Mouse (Mus musculus) embryonic facial prominence, embryonic 15.5 days (tissue): ENCODE measurements around the gene Kcnk7. TPM values are rescaled to one million over a fixed set of nuclear protein-coding genes. Genes with fewer than 3 reads are reported as not detected.
A peak's percentile ranks its signal among the peaks of the same experiment; 100 is the strongest.

ENCODE experiments used
- ATAC-seq: fragments of 200-750 bp; cut with Nextera tagmentation; 2 replicates; pipeline ENCODE4 v1.8.0; 2017; ENCODE audit warnings: low read depth, moderate TSS enrichment; ENCODE audit not compliant: insufficient number of reproducible peaks, low FRiP score, low TSS enrichment
- H3K27ac ChIP-seq: fragments of 300-500 bp; sonication (generic); replicated peaks from 2 replicates; pipeline ENCODE4 v1.5.1; 2015; ENCODE audit warnings: mild to moderate bottlenecking, inconsistent platforms
- H3K27me3 ChIP-seq: fragments of 300-500 bp; sonication (generic); 2 replicates; pipeline ENCODE4 v1.6.1; 2015; ENCODE audit warnings: inconsistent platforms
- H3K36me3 ChIP-seq: fragments of 300-500 bp; sonication (generic); 2 replicates; pipeline ENCODE4 v1.6.1; 2015; ENCODE audit warnings: mild to moderate bottlenecking, inconsistent platforms
- H3K4me1 ChIP-seq: fragments of 300-500 bp; sonication (generic); 2 replicates; pipeline ENCODE4 v1.6.1; 2015; ENCODE audit warnings: inconsistent platforms
- H3K4me2 ChIP-seq: fragments of 300-500 bp; sonication (generic); replicated peaks from 2 replicates; pipeline ENCODE4 v1.6.1; 2015; ENCODE audit warnings: mild to moderate bottlenecking, inconsistent platforms
- H3K4me3 ChIP-seq: fragments of 300-500 bp; sonication (generic); replicated peaks from 2 replicates; pipeline ENCODE4 v1.5.1; 2015; ENCODE audit warnings: mild to moderate bottlenecking, inconsistent platforms
- H3K9ac ChIP-seq: fragments of 300-500 bp; sonication (generic); 2 replicates; pipeline ENCODE4 v1.6.1; 2015; ENCODE audit warnings: inconsistent platforms
- H3K9me3 ChIP-seq: fragments of 300-500 bp; sonication (generic); replicated peaks from 2 replicates; pipeline ENCODE4 v1.6.1; 2016; ENCODE audit warnings: inconsistent platforms
- WGBS: fragments of 180-500 bp; shearing (Covaris S2); methylation state at CpG from one replicate; pipeline ENCODE4 v1.1.7; 2015; 5-methylcytosine and 5-hydroxymethylcytosine counted together
- polyA plus RNA-seq: library from polyadenylated mRNA; unstranded; fragments of >200 nt; fragmentation: Nextera tagmentation; extraction: Ambion mirVana; gene quantifications from 2 replicates; pipeline ENCODE4 v1.2.1, GENCODE M21; 2015

The Kcnk7 gene
- polyA plus RNA-seq, 1 experiment from 2014 or later: 3.8 TPM

DNA sequence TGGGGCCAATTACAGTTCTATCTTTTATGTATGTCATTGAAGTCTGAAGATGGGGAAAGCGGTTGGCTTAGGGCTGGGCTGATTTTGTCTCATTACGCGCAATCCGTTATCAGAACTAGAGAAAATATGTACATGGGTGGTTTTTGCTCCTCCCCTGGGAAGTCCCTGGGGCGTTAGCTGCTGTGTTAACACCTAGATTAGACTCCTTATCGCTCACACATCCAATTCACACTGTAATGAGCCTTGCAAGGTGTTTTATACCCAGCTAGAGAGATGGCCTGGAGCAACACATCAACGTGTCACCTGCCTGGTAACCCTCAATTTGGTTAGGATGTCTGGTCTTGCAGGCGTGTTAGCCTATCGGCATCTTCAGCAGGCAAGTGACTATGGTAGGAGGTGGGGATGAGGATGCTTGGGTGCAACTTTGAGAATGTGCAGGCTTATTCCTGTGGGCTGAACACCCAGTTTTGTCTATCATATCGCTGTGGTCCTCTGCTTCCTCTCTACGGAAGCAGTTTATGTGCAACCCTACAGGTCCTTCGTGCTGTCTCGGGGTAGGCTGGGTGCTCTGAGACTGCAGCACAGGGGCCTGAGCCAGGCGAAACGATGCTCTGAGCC, 22.9 kb downstream of the Kcnk7 start:
- H3K27ac ChIP-seq: peak overlapping the region; percentile 91
- H3K9ac ChIP-seq: peak overlapping the region; percentile 18; the same call in 1 of the 2 replicates
- H3K27me3 ChIP-seq: no peaks in the 10 kb centered on the region
- no peaks in the 10 kb centered on the region for H3K9me3 ChIP-seq
- peak overlapping the region; percentile 72 for H3K4me3 ChIP-seq
- WGBS: 67% methylated on average over 15 of the region's 15 CpGs
- peaks cover 73% of the 10 kb centered on the region for H3K4me1 ChIP-seq
- peak overlapping the region; percentile 96 for H3K4me2 ChIP-seq
- no peak for ATAC-seq
- H3K36me3 ChIP-seq: peaks cover 20% of the 10 kb centered on the region; the same call in 1 of the 2 replicates

DNA sequence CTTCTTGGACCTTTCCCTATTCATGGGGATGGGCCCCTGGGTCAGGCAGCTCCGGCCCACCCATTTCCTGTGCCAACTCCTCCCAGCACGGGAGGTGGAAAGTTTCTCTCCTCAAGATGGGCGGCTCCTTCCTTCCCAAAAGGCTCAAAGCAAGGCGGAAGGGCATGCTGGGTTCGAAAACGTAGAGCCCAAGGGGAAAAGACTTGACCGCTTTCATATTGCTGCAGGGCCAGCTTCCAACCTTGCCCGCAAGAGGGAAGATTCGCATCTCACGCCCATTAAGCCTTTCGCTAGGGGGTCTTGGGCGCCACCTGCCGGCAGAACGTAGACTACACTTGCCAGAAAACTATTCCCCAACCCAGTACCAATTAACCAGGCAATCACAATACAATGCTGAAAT, 23.5 kb downstream of the Kcnk7 start:
- 3% methylated on average over 14 of the region's 14 CpGs for WGBS
- Histone ChIP-seq H3K9me3 (no peaks in the 10 kb centered on the region), H3K27ac (peak overlapping the region; percentile 91), H3K36me3 (peaks cover 13% of the 10 kb centered on the region; the same call in 1 of the 2 replicates), H3K4me3 (peak overlapping the region; percentile 72), H3K27me3 (no peaks in the 10 kb centered on the region), H3K9ac (peak overlapping the region; percentile 96), H3K4me1 (peaks cover 73% of the 10 kb centered on the region), H3K4me2 (peak overlapping the region; percentile 96)
- no peak for ATAC-seq

DNA sequence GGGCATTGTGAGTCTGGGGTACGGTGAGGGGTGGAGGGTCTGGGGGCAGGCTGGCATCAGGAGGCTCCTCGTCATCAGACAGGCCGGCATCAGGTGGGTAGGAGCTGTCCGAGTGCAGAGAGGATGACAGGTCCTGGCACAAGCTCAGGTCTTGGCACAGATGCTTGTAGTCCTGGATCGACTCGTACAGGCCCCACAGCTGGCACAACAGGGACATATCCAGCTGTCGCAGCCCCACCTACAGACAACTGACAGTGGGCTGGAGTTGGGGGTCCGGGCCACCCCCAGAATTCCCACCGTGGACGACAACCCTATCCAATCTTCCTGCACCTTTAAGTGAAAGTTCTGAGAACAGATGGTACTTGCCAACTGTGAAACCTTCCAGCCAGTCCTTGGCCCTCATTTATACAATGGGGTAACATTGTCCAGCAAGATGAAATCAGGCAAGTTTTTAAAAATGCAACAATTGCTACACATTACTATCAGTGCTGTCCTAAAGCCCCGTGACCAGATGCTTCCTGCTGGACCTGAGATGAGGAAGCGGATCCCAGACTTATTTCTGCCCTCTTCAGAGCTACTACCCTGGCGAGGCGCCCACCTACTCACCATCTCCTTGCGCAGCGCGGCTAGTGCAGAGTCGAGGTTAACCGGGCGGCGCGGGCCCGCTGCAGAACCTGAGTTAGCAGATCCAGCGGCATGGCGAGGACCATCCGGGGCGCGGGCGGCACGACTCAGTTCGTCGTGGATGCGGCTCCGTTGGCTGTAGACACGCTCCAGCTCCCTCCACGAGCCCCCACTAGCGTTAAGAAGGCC, 24.7 kb downstream of the Kcnk7 start:
- peak overlapping the region; percentile 72 for H3K4me3 ChIP-seq
- H3K36me3 ChIP-seq: 0 out of 2 replicates have a peak, but pooled peaks cover 5% of the 10 kb centered on the region
- peak overlapping the region; percentile 96 for H3K4me2 ChIP-seq
- peaks cover 72% of the 10 kb centered on the region for H3K4me1 ChIP-seq
- H3K27me3 ChIP-seq: no peaks in the 10 kb centered on the region
- peak overlapping the region; percentile 91 for H3K27ac ChIP-seq
- H3K9ac ChIP-seq: peak overlapping the region; percentile 96
- no peaks in the 10 kb centered on the region for H3K9me3 ChIP-seq
- WGBS: 4% methylated on average over 37 of the region's 37 CpGs
- peak; percentile 11; the same call in 1 of the 2 replicates for ATAC-seq

DNA sequence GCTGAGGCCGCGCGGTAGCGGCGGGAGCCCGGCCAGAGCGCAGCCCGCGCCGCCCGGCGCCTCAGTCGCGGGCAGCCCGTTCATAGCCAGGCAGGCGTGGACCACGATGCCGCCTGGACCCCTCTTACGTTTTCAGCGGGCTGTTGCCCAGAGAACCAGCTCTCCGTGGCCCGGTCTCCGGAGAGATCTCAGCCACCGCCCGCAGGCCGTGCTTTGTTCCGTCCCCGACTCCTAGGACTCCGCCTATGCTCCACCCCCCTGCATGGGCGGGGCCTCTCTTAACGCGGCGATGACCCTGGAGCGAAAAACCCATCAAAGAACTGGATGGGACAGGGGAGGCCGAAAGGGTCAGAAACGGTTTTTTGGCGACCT, 25.3 kb downstream of the Kcnk7 start, which contains the start of gene Fam89b:
Gene Fam89b (minus strand): TSS at position 210 of the 372 bp plus-strand sequence.
- ATAC-seq: peak; percentile 81
- peak within 1 kb of the TSS; percentile 80 for H3K4me3 ChIP-seq
- H3K4me1 ChIP-seq: peaks cover 66% of the 10 kb centered on the region
- H3K27ac ChIP-seq: peak within 1 kb of the TSS; percentile 91
- H3K4me2 ChIP-seq: peak within 1 kb of the TSS; percentile 96
- H3K36me3 ChIP-seq: 0 out of 2 replicates have a peak, but pooled peaks cover 2% of the 10 kb centered on the region
- H3K27me3 ChIP-seq: no peaks in the 10 kb centered on the region
- peak within 1 kb of the TSS; percentile 96 for H3K9ac ChIP-seq
- under 1% methylated on average over 37 of the region's 37 CpGs for WGBS
- no peaks in the 10 kb centered on the region for H3K9me3 ChIP-seq

DNA sequence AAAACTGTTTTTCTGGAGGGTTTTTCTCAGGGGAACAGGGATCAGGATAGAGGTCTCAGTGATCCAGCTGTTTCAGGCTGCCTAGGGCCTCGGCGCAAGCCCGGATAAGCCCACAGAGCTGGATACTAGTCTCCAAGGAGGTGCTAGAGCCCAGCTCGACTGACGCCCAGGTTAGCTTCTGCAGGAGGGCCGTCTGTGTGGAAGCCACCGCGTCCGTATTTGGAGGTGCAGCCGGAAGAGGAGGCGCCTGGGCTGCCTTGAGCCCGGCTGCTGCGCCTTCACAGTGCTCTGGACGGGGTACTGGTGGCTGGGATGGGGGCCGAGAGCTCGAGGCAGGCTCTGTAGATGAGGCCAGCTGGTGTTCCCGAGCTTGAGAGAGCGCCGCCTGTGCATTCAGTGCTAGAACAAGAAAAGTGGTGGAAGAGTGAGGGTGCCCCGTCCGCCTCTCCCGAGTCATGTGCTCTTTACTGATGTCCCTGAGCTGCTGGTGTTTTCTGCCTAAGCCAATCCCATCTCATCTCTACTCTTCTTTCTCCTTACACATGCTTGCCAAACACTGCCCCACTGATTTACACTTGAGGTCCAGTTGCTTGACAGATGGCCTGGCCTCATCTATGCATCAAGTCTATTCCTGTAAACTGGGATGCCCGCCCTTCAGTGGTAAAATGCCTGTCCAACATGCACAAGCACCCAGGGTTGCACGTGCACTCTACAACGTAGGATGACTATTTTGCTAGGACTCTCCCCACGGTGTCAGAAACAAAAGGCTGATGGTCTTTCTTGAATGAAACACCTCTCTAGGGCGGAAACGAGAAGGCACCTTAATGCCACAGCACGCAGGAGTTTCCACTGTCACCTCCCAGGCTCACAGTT, 26.4 kb downstream of the Kcnk7 start:
- H3K4me1 ChIP-seq: peaks cover 55% of the 10 kb centered on the region

DNA sequence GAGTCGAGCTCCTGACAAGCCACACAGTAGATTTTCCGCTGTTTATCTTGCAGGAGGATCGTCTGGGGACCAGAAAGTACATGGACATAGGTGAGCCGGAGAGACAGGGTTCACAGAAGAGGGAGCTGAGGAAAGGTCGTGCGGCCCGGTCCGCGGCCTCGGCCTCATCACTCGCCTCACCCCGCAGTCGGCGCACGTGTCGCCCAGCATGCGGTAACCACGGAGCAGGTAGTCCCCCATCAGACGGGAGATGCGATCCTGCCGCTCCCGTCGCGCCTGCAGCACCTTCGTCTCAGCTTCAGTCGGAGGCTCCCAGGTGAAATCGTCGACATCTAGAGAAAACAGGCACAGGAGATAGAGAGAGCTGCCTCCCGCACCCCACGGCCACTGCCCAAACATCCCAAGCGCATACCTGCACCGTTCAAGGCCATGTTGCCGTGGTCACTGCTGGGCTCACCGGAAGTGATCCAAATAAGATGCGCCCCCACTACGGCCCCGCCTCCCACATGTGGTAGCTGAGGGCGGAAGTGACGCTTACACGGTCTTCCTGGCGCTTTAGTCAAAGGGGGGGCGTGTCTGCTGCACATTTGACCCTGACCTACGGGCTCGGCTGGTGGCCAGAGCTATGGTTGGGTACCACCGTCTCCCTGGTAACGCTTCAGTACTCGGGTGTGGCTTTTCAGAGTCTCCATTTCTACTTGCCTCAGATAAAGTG, 27.3 kb downstream of the Kcnk7 start:
- Histone ChIP-seq H3K36me3 (0 out of 2 replicates have a peak, but pooled peaks cover 2% of the 10 kb centered on the region), H3K4me3 (peak overlapping the region; percentile 80), H3K4me2 (peak overlapping the region; percentile 96), H3K4me1 (peaks cover 46% of the 10 kb centered on the region), H3K27ac (no peak overlapping the region), H3K9me3 (no peaks in the 10 kb centered on the region), H3K27me3 (peaks cover 8% of the 10 kb centered on the region), H3K9ac (peak overlapping the region; percentile 79)
- ATAC-seq: peak; percentile 82
- 1% methylated on average over 47 of the region's 47 CpGs for WGBS

More for the DNA sequence above, 26.4 kb downstream of the Kcnk7 start:
- ATAC-seq: no peak
- Histone ChIP-seq H3K27ac (no peak overlapping the region), H3K4me3 (peak overlapping the region; percentile 80), H3K9me3 (no peaks in the 10 kb centered on the region), H3K4me2 (peak overlapping the region; percentile 96), H3K27me3 (peaks cover 3% of the 10 kb centered on the region; the same call in 1 of the 2 replicates), H3K9ac (peak overlapping the region; percentile 79), H3K36me3 (0 out of 2 replicates have a peak, but pooled peaks cover 2% of the 10 kb centered on the region)
- 74% methylated on average over 29 of the region's 29 CpGs for WGBS

DNA sequence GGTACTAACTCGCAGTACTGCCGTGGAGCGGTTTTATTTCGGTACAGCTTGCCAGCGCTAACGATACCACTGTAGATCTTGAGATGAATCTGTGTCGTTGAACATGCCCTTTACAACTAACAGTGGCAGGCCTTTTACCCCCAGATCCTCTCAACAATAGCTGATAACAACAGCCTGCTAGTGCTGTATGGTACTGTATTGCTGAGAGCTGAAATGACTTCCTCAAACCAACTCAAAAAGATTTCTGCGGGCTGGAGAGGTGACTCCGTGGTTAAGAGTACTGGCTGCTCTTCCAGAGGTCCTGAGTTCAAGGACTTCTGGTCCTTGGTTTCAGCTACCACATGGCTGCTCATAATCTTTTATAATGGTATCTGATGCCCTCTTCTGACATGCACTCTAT, 30.2 kb downstream of the Kcnk7 start:
- H3K27ac ChIP-seq: no peak overlapping the region
- H3K36me3 ChIP-seq: 0 out of 2 replicates have a peak, but pooled peaks cover 2% of the 10 kb centered on the region
- 77% methylated on average over 9 of the region's 9 CpGs for WGBS
- no peak overlapping the region for H3K4me2 ChIP-seq
- H3K9me3 ChIP-seq: no peaks in the 10 kb centered on the region
- H3K27me3 ChIP-seq: peaks cover 14% of the 10 kb centered on the region
- no peak for ATAC-seq
- H3K4me3 ChIP-seq: no peak overlapping the region
- no peak overlapping the region for H3K9ac ChIP-seq
- H3K4me1 ChIP-seq: peaks cover 23% of the 10 kb centered on the region

DNA sequence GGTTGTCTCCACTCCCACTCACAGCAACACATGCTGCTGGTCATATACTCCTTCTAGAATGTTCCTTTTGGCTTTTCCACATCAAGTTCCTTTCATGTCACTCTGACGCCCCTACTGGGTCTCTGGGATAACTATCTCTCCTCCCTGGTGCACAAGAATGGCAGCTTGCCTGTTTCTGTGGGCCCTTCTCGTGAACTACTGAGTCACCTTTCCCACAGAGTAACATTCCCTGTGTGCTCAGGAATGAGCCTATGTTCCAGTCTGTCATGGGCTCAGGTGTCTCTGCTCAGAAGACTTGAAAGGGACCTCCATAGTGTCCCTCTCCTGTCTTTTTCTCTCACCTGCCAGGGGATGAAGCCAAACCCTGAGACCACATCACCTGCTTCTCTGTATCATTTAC, 35.3 kb downstream of the Kcnk7 start:
- H3K4me2 ChIP-seq: no peak overlapping the region
- 49% methylated on average over 2 of the region's 2 CpGs for WGBS
- no peaks in the 10 kb centered on the region for H3K36me3 ChIP-seq
- no peak overlapping the region for H3K27ac ChIP-seq
- H3K4me3 ChIP-seq: no peak overlapping the region
- no peak overlapping the region for H3K9ac ChIP-seq
- H3K27me3 ChIP-seq: peaks cover 17% of the 10 kb centered on the region
- peaks cover 39% of the 10 kb centered on the region for H3K4me1 ChIP-seq
- H3K9me3 ChIP-seq: no peaks in the 10 kb centered on the region
- ATAC-seq: no peak

DNA sequence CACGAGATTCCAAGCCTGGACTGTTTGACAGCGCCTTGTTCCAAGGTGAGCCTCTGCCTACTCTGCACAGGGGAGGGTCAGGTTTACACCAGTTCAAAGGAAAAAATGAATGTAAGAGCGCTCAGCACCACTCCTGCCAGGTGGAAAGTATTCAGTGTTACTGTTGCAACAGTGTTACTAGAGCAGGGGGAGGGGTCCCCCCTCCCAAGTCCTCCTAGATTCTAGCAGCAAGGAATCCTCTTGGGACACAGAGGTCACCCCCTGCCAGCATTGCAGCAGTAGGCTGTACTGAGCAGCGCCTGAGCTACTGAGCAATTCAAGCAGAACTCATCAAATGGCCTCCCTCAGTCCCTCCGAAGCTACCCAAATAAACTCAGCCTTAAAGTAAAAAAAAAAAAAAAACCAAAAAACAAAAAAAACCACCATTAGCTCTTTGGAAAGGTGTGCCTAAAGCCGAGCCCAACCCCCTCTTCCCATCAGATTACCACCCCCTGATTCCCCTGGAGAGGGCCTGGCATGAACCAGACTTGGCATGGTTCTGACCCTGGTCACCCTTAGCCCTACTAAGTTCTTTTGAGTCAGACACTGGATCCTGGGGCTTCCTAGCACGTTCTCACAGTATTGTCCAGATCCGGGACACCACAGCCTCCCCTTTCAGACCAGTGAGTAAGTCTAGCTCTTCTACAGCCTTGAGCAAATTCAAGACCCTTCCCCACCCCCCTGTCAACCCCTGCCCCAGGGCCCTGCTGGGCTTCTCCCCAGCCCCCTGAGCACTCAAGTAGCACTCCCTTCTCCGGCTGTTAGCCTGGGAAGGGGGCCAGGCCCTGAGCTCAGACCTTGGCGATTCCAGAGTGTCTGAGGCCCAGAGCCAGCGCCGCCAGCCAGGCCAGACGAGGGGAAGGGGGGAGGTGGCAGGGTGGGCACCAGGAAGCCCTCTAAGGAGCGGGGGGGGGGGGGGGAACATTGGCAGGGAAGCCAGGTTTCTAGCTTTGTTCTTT, 36.5 kb downstream of the Kcnk7 start, which contains the start of gene Ltbp3:
Gene Ltbp3 (plus strand): TSS at position 585 of the 998 bp plus-strand sequence.
- peaks cover 20% of the 10 kb centered on the region for H3K27me3 ChIP-seq
- no peaks in the 10 kb centered on the region for H3K9me3 ChIP-seq
- WGBS: 25% methylated on average over 10 of the region's 14 CpGs
- no peaks in the 10 kb centered on the region for H3K36me3 ChIP-seq
- H3K9ac ChIP-seq: peak within 1 kb of the TSS; percentile 71
- peak within 1 kb of the TSS; percentile 93 for H3K27ac ChIP-seq
- H3K4me2 ChIP-seq: peak within 1 kb of the TSS; percentile 90
- peaks cover 50% of the 10 kb centered on the region for H3K4me1 ChIP-seq
- ATAC-seq: peak; percentile 78
- peak within 1 kb of the TSS; percentile 73 for H3K4me3 ChIP-seq
